Mouse (Mus musculus) MEL (cell line): Measurements from ENCODE around the gene Mzt1.

Source experiments
- CTCF ChIP-seq, 3 experiments: IDR thresholded peaks in 2 of 3; conservative IDR thresholded peaks in 1 of 3; 2 replicates each; pipeline ENCODE4 v1.5.1; 2011 to 2012; ENCODE audit warnings: low read length in 3 of 3, low read depth in 2 of 3, mild to moderate bottlenecking in 2 of 3, improper control_type of control experiment in 1 of 3, inconsistent platforms in 1 of 3, mixed read lengths in 1 of 3, moderate library complexity in 1 of 3; ENCODE audit not compliant: control insufficient read depth in 1 of 3, insufficient read depth in 1 of 3, poor library complexity in 1 of 3, severe bottlenecking in 1 of 3
- E2F4 ChIP-seq: IDR thresholded peaks from 2 replicates; pipeline ENCODE4 v1.6.1; 2011; ENCODE audit warnings: low read depth, low read length, improper control_type of control experiment, borderline replicate concordance
- POLR2AphosphoS5 ChIP-seq: IDR thresholded peaks from 2 replicates; pipeline ENCODE4 v1.6.1; 2012; ENCODE audit warnings: low read depth, borderline replicate concordance, mild to moderate bottlenecking, inconsistent platforms, low read length, moderate library complexity, mixed read lengths
- USF1 ChIP-seq: IDR thresholded peaks from 2 replicates; pipeline ENCODE4 v1.6.1; 2014; ENCODE audit warnings: low read depth, mild to moderate bottlenecking, inconsistent platforms, low read length, improper control_type of control experiment, moderate library complexity
- ZKSCAN1 ChIP-seq: IDR thresholded peaks from 2 replicates; pipeline ENCODE4 v1.6.1; 2012; ENCODE audit warnings: low read depth, mild to moderate bottlenecking, inconsistent platforms, low read length, improper control_type of control experiment, moderate library complexity
- ZNF384 ChIP-seq: IDR thresholded peaks from 2 replicates; pipeline ENCODE4 v1.6.1; 2012; ENCODE audit warnings: low read depth, mild to moderate bottlenecking, inconsistent platforms, low read length, improper control_type of control experiment

DNA sequence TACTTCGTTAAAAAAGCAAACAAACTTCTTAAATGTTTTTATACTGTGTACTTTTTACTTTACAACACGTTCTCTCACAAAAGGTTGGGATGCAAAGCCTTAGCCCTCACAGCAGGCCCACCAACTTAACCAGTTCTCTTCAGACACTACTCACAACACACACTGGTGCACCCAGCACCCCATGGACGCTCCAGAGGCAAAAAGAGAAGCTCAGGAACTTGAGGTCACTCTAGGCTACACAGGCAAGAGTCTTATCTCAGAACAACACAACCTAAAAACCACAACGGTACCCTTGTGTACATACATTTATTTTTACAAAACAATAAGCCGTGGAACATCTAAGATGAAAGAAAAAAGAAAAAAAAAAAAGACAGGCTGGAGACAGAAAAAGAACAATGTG, 1.2 kb downstream of the Mzt1 start:
- no peak for TF ChIP-seq ZNF384
- no peak; the same call in 1 of the 2 replicates for TF ChIP-seq POLR2AphosphoS5
- TF ChIP-seq USF1: no peak
- no peak for TF ChIP-seq CTCF (IDR thresholded peaks at IDR 0.05 in 2 of 3, conservative IDR thresholded peaks at IDR 0.05 in 1 of 3; ENCODE audit: control insufficient read depth in 1 of 3, insufficient read depth in 1 of 3, low read depth in 2 of 3, low read length in 3 of 3, poor library complexity in 1 of 3, severe bottlenecking in 1 of 3)
- no peak for TF ChIP-seq ZKSCAN1
- TF ChIP-seq E2F4: no peak
